Mouse (Mus musculus) frontal cortex, postnatal 10 days (tissue): ENCODE results near the gene Baiap2l2.
A peak's percentile ranks its signal among the peaks of the same experiment; 100 is the strongest.

Source experiments
- DNase-seq, 2 experiments: peaks; one replicate each; pipeline ENCODE4 v3.0.0; 2022; ENCODE audit warnings: low spot score in 2 of 2, mixed read lengths in 1 of 2

The Baiap2l2 gene

DNA sequence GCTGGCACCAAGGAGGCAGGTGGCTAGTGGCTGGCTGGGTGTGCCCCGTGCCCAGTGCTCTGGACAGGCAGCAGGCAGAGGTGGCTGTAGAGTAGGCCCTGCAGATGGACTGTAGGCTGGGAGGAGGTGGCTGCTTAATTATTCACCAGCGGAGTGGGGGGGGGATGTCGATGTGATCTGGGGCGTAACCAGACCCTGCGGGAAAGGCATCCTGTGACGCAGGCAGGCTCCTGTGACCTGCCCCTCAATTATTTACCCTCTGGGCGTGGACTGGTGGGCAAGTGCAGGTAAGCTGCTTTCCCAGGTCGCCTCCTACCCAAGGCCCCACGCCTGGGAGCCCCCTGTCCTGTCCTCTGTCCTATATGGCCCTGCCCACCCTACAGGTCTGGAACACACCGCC, at the start of gene Baiap2l2:
TSS of gene Baiap2l2 (minus strand) at position 139 of the 400 bp plus-strand sequence.
- DNase-seq = no peak

DNA sequence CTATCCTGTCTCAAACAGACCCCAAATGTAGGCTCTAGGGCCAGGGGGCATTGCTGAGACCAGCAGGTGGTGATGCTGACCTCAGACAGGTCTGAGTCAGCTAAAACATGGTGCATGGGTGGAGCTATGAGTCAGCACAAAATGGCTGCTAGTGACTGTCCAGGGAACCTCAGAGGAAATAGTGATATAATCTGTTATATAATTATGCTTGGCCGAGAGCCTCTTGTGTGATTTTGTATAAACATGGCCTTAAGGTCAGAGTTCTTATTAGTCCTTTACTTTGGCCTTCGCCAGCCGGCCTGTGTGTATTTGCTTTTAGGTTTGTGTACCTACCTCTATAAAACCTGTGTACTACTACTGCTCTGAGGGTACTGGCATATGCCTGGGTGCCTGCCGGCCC, 48.1 kb upstream of the Baiap2l2 start:
- no peak for DNase-seq

DNA sequence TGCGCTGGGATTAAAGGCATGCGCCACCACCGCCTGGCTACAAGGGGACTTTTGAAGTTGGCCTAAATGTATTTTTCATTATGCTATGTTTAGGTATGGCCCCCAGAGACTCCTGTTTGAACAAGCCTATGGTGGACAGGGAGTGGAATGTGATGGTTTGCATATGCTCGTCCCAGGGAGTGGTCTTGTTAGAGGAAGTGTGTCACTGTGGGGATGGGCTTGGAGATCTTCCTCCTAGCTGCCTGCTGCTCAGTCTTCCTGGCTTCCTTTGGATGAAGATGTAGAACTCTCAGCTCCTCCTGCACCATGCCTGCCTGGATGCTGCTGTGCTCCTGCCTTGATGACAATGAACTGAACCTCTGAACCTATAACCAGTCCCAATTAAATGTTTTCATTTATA, 45.2 kb upstream of the Baiap2l2 start:
- DNase-seq = no peak

DNA sequence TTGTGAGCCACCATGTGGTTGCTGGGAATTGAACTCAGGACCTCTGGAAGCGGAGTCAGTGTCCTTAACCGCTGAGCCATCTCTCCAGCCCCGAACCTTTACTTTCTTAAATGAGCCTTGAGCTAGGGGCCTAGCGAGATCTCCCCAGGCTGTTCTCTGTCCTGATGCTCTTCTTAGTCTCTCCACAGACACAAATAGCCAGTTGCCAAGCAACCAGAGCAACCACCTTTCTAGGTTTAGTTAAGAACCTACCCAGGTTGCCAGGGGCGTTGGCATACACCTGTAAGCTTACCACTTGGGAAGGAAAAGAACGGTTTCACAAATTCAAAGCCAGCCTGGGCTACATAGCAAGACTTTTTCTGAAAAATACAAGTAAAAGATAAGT, 44.6 kb upstream of the Baiap2l2 start:
- no peak for DNase-seq

DNA sequence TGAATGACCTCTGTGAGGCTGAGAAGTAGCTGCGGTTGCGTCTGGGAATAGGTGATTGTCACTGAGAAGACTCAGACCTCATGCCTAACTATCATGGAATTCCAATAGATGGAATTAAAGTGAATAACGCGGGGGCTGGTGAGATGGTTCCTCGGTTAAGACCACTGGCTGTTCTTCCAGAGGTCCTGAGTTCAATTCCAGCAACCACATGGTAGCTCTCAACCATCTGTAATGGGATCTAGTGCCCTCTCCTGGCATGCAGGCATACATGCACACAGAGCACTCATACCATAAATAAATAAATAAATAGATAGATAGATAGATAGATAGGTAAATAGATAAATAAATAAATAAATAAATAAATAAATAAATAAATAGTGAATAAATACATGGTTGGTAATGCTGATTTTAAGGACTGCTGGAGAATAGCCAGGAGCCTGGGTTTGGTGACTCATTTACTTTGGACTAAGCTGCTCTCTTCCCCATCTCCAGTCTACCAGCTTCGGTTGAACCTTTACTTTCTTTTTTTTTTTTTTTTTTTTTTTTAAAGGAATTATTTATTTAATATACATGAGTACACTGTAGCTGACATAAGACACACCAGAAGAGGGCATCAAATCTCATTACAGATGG, 44.1 kb upstream of the Baiap2l2 start:
- DNase-seq = no peak

DNA sequence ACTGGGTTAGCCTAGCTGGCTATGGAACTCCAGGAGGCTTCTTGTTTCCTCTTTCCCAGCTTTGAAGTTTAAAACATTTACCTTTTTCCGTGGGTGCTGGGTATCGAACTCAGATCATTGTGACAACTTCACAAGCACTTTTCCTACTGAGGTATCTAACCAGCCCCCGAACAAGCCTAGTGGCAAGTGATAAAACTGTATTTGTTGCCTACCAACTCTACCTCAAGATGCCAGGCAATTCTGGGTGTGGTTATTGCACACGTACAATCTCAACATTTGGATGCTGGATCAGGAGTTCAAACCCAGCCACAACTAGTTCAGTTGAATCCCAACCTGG, 43.6 kb upstream of the Baiap2l2 start:
- no peak for DNase-seq

DNA sequence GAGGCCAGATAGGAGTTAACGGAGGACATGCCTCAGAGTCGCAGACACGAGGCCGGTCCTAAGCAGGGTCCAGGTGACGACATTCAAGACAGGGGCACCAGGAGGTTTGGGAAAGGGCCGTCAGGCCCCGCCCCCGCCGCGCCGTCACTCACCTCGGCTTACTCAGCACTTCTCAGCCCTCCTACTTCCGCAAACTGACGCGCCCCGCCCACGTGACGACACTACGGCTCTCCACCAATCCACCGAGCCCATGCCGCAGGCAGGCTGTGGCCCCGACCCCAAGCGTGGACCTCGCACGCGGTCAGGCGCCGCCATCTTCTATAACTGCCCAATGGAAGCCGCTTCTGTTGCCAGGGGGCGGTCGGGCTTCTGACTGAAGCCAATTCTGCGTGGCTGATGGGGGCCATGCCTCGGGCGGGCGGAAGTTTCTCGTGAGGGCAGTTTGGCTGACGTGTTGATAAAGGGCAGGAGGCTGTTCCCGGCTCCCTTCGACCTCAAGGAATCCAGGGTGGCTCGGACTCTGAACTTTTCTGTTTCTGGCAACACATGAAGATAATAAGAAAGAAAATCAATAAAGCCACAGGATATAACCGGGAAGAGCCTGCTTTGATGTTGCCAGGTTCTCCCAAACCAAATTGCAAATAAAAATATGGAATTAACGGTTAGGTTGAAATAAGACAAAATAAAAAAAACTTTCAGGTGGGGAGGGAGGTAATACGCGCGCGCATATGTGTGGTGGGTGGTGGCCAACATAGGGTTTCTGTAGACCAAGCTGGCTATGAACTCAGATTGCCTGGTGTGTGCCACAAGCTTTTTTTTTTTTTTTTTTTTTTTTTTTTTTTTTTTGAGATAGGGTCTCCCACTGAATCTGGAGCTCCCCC, 43.0 kb upstream of the Baiap2l2 start, which contains the start of gene Pla2g6:
TSS of gene Pla2g6 (minus strand) at position 333 of the 881 bp plus-strand sequence.
- peak; percentile 98 to 99 for DNase-seq

DNA sequence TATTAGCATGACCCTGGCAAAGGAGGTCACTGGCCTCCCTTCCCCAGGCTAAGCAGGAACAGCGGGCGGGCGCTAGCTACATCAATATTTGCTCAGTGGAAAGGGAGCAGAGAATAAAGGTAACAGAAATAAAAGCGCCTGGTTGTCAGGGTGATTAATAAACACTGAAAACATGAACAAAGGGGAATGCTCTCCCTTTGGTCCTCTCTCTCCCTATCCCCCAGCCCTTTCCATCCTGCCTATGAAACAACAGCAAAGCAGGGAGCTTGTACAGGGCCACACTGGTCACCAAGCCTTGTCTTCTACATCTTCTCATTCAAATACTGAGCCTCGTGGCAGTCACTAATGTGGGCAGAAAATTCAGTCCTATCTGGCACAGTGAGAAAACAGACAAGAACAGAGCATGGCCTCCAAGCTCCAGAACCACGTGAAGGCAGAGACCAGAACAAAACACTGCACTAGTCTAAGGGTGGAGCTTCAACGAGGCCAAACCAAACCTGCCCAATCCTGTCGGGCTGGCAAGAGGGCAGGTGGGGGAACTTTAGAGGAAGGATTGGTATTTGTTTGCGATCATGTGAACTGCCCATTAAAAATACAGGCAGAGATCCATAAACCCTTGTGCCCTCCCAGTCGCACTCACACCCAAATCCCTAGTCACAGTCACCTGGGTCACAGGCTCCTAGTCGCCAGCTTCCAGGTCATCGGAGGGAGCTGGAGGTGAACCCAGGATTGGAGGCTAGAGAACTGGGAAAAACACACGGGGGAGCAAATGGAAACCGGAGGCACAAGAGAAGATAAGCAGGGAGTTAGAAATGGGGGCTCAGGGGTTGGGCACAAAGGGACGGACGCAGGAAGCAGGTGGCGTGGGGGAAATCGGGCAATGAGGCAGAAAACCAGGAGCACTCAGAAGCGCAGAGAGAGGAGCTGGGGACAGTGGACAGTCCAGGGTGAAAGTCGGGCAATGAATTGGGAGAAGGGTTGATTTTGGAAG, 41.9 kb upstream of the Baiap2l2 start:
- DNase-seq = no peak

DNA sequence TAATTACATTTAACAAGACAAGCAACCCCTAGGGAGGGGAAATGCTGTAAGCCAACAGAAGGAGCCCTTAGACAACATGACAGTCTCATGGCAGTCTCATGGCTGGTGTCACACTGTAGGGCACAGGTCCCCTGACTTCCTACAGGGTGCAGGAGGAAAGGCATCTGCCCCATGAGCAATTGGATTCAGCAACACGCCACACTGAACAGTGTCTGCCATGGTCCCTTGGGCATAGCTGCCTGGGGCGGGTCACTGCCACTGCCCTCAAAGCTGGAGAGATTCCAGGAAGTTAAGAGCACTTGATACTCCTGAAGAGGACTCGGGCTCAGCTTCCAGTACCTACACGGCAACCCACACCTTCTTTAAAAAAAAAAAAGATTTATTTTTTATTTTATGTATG, 40.9 kb upstream of the Baiap2l2 start:
- no peak for DNase-seq

DNA sequence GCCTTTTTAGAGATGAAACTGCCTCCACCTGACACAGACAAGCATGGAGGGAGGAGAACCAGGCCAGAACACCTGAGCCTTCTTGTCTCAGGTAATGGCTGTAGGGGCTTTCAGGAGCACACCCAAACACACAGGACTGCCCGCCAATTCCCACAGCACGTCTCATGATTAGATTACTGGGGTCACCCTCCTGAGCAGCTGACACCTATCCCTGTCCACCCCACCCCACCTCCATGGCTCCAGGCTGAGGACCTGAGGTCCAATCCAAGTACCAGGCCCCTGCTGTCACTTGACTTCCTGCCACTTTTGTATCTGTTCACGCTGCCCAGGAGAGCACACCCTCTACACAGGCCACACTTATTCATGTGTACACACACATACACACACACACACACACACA, 40.4 kb upstream of the Baiap2l2 start:
- no peak for DNase-seq

DNA sequence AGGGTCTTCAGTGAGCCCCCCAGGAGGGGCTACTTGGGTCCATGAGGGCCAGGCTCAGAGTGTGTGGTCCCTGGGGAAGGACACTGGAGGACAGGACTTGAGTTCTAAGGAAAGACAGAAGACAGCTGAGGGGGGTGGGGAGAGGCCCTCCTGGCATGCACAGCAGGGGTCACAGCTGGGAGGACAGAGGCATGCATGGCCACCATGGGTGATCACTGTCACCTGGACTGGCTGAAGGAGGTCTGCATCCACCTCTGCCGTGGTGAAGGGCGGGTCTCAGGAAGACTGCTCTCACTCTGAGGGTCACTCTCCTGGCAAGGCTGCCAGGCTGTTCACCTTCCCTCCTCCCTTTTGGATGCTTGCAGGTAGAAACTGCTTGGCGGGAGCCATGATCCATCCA, 39.0 kb upstream of the Baiap2l2 start:
- DNase-seq = no peak

DNA sequence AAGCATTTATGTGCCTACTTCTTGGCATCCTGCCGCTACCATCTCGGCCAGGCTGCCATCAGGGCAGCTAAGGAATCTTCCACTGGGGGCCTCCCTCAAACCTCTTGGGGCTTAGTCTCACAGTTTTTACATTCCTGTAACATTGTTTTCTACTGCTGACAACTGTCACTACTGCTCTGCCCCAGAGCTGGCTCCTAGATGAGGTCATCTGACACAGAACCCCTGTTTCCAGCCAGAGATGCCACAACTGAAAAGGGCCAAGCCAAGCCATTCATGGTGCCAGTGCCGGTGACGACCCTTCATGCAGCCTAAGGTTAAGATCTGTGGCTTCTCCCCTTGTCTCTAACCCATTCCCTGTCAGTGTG, 38.4 kb upstream of the Baiap2l2 start:
- DNase-seq = no peak

DNA sequence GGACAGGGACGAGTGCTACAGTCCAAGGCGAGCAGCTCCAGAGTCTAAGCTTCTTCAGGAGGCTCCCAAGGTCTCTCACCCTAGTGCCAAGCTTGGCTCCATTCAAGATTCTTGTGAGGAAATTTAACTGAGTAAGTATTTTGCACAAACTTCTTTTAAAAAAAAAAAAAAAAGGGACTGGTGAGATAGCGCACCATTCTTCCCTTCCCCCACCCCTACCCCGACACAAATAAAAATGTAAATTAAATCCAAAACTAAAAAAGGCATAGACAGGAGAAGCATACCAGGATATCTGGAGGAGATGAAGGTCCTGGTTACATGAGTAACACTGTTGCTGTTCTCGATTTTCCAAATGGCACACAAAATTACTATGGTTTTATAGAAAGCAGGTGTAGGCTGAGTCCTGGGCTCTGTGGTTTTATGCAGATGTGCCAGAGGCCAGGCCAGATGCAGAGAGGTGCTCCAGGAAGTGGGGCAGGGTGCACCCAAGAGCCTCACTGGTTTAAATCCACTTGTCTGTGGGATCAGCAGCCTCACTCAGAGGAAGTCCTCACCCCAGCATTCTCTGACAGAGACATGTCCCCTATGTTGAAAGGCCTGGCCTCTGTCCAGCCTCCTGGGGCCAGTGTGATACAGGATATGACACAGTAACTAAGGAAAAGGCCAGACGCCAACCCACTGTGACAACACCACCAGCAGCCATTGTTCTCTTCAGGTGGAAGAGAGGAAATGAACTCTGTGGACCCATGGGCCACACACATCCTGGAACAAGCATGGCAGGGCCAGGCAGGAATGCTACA, 37.9 kb upstream of the Baiap2l2 start:
- peak; percentile 42 to 43 for DNase-seq

DNA sequence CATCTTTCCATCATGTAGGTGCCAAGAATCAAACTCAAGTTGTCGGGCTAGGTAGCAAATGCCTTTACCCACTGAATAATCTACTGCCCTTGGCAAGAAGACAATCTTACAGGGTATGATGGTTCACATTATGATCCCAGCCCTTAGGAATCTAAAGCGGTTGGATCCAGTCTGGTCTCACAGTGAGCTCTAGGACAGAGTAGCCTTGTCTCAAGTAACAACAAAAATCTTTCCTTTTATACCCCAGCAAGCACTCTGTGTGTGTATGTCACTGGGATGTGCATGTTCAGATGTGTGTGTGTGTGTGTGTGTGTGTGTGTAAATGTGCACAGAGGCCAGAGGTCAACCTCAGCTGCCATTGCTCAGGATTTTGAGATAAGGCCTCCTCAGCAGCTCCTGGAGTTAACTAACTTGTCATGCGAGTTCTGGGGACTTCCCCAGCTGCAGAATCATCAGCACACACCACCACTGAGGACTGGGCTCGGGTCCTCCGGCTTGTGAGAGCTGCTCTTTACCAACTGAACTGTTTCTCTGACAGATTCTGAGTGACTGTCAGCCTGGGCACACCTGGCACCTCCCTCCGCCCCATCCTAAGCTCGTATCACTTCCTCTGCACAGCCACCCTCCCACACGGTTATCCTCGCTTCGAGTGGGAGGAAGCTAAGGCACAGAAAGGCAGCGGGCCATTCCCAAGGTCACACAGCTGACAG, 37.1 kb upstream of the Baiap2l2 start:
- DNase-seq = no peak

DNA sequence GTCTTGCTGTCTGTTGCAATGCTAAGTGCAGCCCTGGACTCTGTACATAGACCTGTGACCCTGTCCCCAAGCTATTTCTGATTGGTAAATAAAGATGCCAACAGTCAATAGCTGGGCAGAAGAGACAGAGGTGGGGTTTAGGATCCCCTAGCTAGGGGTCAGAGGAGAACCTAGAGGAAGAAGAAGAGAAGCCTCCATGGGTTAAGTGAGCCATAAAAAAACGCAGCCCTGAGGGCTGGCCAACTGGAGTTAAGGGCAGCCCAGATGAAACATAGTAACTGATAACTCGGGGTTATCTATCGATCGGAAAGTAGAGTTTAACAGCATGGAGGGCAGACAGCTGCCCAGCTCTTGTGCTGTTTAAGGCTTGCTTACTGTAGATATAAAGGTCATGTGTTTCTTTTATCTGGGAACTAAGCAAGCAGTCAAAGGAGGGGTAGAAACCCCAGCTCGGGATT, 36.4 kb upstream of the Baiap2l2 start:
- no peak for DNase-seq

DNA sequence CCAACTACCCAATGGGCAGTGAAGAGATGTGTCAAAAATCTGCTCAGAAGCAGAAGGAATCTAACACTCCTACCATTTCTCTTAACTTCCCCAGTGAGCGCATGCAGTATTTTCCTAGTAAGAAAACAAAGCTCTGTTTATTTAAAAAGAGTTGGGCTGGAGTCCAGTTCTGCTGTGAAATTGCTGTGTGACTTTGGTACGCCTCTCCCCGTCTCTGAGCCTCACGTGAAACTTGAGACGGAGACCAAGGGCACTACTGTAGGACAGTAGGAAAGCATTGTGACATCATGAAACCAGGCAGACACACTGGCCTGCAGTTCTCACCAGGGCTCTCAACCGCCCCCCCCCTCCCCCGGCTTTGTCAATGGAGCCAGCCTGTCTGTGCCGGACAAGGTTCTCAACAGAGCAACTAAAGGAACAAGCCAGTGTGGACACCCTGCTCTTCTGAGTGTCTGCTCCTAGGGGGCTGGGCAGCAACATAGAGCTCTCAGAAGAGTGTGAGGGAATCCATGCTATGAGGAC, 28.6 kb upstream of the Baiap2l2 start:
- DNase-seq = no peak

DNA sequence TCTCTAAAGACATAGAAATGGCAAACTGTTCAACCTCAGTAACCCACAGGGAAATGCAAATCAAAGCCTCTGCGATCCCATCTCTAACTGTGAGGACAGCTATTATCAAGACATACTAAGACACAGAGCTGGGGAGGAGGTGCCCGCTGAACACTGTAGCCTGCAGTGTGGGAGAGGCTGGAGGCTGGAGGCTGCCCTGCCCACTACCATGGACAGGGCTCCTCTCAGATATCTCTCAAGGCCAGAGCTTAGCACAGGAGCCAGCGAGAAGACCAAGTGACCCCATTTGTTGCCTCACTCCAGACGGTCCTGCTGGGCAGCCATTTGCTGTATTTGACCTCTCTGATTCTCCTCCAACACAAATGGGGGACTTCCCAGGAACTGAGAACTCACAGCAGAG, 22.5 kb upstream of the Baiap2l2 start:
- no peak for DNase-seq

DNA sequence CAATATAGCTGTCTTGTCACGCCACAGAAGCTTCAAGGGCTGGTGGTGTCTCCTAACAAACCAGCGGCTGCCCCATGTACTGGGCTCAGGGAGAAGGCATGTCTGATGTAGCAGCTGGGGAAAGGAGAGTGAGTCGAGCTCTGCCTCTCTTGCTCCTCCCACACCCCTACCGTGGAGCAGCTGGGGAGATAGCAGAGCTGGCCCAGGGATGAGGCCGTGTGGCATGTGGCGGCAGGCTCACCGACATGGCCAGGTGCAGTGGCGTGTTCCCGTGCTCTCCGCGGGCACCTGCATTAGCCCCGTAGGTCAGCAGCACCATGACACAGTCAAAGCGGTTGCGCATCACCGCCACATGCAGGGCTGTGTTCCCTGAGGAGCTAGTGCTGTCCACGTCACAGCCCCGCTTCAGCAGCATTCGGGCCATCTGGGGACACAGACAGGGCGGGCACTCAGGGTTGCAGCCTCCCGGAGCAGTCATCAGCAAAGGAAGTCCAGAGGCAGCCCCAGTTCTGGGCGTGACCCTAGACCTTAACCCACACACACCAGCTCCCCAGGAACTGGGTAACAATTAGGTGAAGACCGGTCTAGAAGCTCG, 20.8 kb upstream of the Baiap2l2 start:
- no peak for DNase-seq

DNA sequence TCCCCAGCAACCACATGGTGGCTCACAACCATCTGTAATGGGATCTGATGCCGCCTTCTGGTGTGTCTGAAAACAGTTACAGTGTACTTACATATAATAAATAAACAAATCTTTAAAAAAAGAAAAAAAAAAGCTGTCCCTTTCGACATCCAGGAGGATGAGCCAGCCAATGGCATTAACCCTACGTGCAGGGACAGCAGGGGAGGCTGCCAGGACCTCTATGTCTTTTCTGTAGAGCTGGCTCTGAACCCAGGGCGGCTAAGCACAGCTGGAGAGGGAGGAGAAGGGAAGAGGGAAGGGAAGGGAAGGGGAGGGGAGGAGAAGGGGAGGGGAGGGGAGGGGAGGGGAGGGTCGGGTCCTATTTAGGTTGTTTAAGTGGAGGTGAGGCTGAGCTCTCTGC, 19.5 kb upstream of the Baiap2l2 start:
- no peak for DNase-seq

DNA sequence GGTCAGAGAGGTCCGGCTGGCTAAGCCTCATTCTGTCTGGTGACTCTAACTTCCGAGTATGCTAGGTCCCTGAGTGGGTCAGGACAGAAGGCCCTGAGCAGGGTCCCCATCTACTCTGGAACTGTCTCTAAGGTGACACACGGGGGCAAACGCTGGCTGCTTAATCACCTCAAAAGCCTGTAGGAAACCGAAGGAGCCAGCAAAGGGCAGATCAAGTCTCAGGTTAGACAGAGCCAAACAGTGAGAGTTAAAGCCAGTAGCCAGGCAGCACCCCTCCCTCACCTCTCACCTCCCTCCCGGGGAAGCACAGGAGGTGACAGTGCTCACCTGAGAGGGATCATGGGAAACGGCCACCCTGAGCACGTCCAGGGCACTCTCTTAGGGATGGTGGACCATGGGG, 18.4 kb upstream of the Baiap2l2 start:
- no peak for DNase-seq
